Mouse (Mus musculus) ES-E14 (cell line): ENCODE measurements around the gene Cnbp.

Experiments used
- CHD2 ChIP-seq: IDR thresholded peaks from 2 replicates; pipeline ENCODE4 v1.6.1; 2014; ENCODE audit warnings: mild to moderate bottlenecking, low read depth, low read length, inconsistent platforms
- HCFC1 ChIP-seq: IDR thresholded peaks from 2 replicates; pipeline ENCODE4 v1.6.1; 2012; ENCODE audit warnings: low read length, inconsistent platforms, borderline replicate concordance; ENCODE audit not compliant: insufficient read depth
- MAFK ChIP-seq: IDR thresholded peaks from 2 replicates; pipeline ENCODE4 v1.6.1; 2014; ENCODE audit warnings: mild to moderate bottlenecking, low read depth, low read length, inconsistent platforms; ENCODE audit not compliant: insufficient read depth
- ZNF384 ChIP-seq: IDR thresholded peaks from 2 replicates; pipeline ENCODE4 v1.6.1; 2012; ENCODE audit warnings: low read depth, low read length, inconsistent platforms

GRCm38 (mm10) chr6:87814486-87814885 lies 36.4 kb downstream of the Cnbp start:
- TF ChIP-seq MAFK = no peak
- no peak for TF ChIP-seq CHD2
- TF ChIP-seq ZNF384 = no peak
- TF ChIP-seq HCFC1 = no peak
